Mouse (Mus musculus): Measurements from ENCODE around the gene Pi4k2b.

DNA sequence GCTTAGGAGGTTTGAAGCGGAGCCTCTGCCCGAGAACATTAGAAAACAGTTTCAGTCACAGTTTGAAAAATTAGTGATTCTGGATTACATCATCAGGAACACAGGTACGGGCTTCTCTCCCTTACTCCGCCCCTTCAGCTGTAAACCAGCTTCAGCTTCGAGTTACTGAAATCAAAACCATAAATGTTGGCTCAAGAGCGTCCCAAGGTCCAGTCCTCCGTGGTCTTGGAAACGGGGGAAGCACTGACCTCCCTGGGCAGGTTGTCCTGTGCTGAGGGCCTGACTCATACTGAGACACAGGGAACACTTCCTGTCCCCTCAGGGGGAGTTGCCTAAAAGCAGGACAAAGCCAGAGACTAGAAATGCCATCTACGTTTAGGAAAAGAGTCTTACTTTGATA lies 11.8 kb downstream of the Pi4k2b start:
- TF ChIP-seq GATA1 (IDR thresholded peaks at IDR 0.05; ENCODE audit: borderline replicate concordance, low read length) (no peak), FLI1 (IDR thresholded peaks at IDR 0.05; ENCODE audit: low read length) (no peak)

Data from megakaryocyte, embryonic 14.5 days (primary cell).